Mouse (Mus musculus) lung, postnatal 0 days (tissue): Measurements from ENCODE around the gene Lce3f.

Source experiments
- CTCF ChIP-seq: IDR thresholded peaks from 2 replicates; pipeline ENCODE4 v1.5.1; 2016; ENCODE audit warnings: antibody characterized with exemption, mild to moderate bottlenecking
- EP300 ChIP-seq: IDR thresholded peaks from 2 replicates; pipeline ENCODE4 v1.6.1; 2016; ENCODE audit warnings: antibody characterized with exemption, mild to moderate bottlenecking, control low read depth

DNA sequence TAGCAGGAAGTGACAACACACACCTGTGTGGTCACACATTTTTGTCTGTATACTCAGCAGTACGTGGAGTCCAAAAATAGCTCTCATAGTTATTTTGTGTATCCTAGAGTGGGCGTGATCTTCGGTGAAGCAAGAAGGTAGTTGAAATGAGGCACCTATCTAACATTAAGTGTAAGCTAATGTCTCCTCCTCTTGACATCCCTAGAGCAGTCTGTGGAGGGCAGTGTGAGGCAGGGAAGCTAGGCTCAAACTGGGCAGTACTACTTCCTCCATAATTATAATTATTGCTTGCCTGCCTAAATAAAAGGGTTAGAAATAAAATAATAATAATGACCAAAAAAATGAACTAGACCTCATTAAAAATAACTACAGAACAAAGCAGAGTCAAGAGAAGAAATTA, 8.6 kb downstream of the Lce3f start:
- TF ChIP-seq CTCF (no peak), EP300 (no peak)
